Mouse (Mus musculus): ENCODE data around the gene Hist1h2bb. TPM values are rescaled to one million over a fixed set of nuclear protein-coding genes. Genes with fewer than 3 reads are reported as not detected.
"Not testable (repeated sequence)": the region's sequence is repeated elsewhere in the genome, so short reads cannot be mapped to it uniquely, and the experiment has no call there.

Hist1h2bb gene
- total RNA-seq, 2 experiments from 2014 or later, result 281 to 294 TPM

GRCm38 (mm10) chr13:23766772-23767171, 20.2 kb downstream of the Hist1h2bb start:
- no peak for DNase-seq

DNA sequence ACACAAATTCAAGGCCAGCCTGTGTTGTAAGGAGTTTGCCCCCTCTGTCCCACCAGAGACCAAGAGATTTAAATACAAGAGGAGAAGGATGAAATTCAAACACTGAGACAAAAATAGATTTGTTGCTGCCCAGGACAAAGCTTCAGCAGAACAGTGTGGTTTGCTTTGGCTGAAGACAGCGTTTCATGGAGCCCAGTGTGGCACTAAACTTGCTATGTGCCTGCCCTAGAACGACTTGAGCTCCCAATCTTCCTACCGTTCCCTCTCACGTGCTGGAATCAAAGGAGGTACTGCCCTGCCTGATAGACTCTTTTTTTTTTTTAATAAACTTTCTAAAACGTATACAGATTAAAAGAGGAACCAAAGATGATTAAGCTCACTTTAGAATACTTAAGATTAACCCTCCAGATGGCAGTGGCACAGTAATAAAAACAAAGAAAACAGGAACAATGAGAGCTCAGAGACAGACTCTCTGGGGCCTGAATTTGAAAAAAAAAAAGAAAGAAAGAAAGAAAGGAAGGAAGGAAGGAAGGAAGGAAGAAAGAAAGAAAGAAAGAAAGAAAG, 22.4 kb downstream of the Hist1h2bb start:
- DNase-seq, result no peak

- not testable (repeated sequence) for DNase-seq
Measured at GRCm38 (mm10) chr13:23769613-23770012, 23.1 kb downstream of the Hist1h2bb start, which contains the start of gene Trim38. Gene Trim38, plus strand, starts transcription at chr13:23769913.

GRCm38 (mm10) chr13:23772561-23773313, 26.2 kb downstream of the Hist1h2bb start:
- peak; percentile 63 for DNase-seq

- DNase-seq, result no peak
Measured at GRCm38 (mm10) chr13:23778339-23778738, 31.8 kb downstream of the Hist1h2bb start.

DNA sequence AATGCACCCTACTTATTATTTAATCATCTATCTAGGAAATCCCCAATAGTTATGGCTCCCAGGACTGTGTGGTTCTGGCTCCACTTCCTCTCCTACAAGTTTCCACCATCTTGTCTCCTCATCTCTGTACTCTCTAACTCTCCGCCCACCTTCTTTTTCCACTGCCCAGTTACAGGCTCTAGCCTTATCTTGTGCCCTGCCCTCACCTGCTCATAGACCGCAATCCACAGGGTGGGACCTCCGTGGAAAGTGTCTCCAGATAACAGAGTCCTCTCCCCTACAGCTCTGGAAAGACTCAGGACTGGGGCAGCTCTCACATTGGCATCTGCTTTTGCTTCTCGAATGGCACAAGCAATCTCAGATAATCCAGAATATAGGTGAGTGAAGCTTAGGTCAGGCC, 32.5 kb downstream of the Hist1h2bb start:
- no peak for DNase-seq

DNA sequence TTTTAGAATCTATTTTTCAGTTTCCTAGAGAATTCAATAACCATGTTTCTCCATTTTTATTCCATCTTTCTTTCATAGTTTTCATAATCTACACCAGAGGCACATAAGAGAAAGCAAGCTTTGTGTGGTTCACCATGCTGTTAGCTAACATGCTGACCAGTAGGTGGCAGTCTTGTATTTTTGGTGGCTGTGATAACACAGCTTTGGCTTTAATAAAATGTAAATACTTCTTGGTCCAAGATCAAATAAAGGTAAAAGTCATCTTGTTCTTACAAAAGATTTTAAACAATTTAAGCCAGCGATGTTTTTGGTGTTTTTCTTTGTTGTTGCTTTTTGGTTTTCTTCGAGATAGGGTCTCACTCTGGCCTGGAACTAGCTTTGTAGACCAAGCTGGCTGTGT, 46.0 kb downstream of the Hist1h2bb start:
- peak; percentile 56 for DNase-seq

Small RNA genes lying within 50 kb of the gene (microRNA-seq; reads per million reads assigned to microRNA genes)
- gene Gm44314 (0 to 0.20 reads per million in 2 experiments), gene Gm44484 (0 reads per million in 2 experiments)

Other genes starting within 250 kb of the Hist1h2bb start
- gene Hist1h4h, start 215.7 kb upstream of the Hist1h2bb start, total RNA-seq (2021), result 1,000 to 10,000 TPM; 1,227 to 1,327 TPM
- 100 to 1,000 TPM; 480 to 499 TPM for gene Hist1h2af, start 212.8 kb upstream of the Hist1h2bb start, total RNA-seq (2021)
- gene Hist1h3g, start 211.3 kb upstream of the Hist1h2bb start, total RNA-seq (2021), result 100 to 1,000 TPM; 165 to 172 TPM
- 10 to 100 TPM; 23.5 to 23.8 TPM for gene Hist1h2bh, start 203.3 kb upstream of the Hist1h2bb start, total RNA-seq (2021)
- 100 to 1,000 TPM; 121 to 128 TPM for gene Hist1h3f, start 202.7 kb upstream of the Hist1h2bb start, total RNA-seq (2021)
- 100 to 1,000 TPM; 802 to 855 TPM for gene Hist1h4f, start 195.1 kb upstream of the Hist1h2bb start, total RNA-seq (2021)
- 10 to 100 TPM; 40.0 to 43.0 TPM for gene Hist1h1d, start 193.5 kb upstream of the Hist1h2bb start, total RNA-seq (2021)
- 100 to 1,000 TPM; 299 to 323 TPM for gene Hist1h3e, start 184.4 kb upstream of the Hist1h2bb start, total RNA-seq (2021)
- 10 to 100 TPM; 77.0 to 85.3 TPM for gene Hist1h2ae, start 175.5 kb upstream of the Hist1h2bb start, total RNA-seq (2021)
- 100 to 1,000 TPM; 624 to 645 TPM for gene Hist1h2bg, start 175.3 kb upstream of the Hist1h2bb start, total RNA-seq (2021)
- 100 to 1,000 TPM; 278 to 296 TPM for gene Hist1h2bf, start 172.5 kb upstream of the Hist1h2bb start, total RNA-seq (2021)
- gene Hist1h2ad, start 172.4 kb upstream of the Hist1h2bb start, total RNA-seq (2021), result 10 to 100 TPM; 62.5 to 79.1 TPM
- gene Hist1h3d, start 171.0 kb upstream of the Hist1h2bb start, total RNA-seq (2021), result 10 to 100 TPM; 52.4 to 58.7 TPM
- 100 to 1,000 TPM; 322 to 324 TPM for gene Hist1h4d, start 165.1 kb upstream of the Hist1h2bb start, total RNA-seq (2021)
- 10 to 100 TPM; 38.8 to 42.2 TPM for gene Hist1h2be, start 125.6 kb upstream of the Hist1h2bb start, total RNA-seq (2021)
- gene Hist1h1e, start 124.2 kb upstream of the Hist1h2bb start, total RNA-seq (2021), result 100 to 1,000 TPM; 269 to 306 TPM
- gene Hist1h2ac, start 62.8 kb upstream of the Hist1h2bb start, total RNA-seq (2021), result 10 to 100 TPM; 11.4 to 11.7 TPM
- gene Hist1h2bc, start 62.5 kb upstream of the Hist1h2bb start, total RNA-seq (2021), result 10 to 100 TPM; 44.8 to 56.0 TPM
- 1 to 10 TPM; 1.6 to 1.8 TPM for gene Hist1h1t, start 50.9 kb upstream of the Hist1h2bb start, total RNA-seq (2021)
- 100 to 1,000 TPM; 167 to 175 TPM for gene Hist1h4c, start 48.3 kb upstream of the Hist1h2bb start, total RNA-seq (2021)
- gene Hfe, start 35.9 kb upstream of the Hist1h2bb start, total RNA-seq (2021), result 10 to 100 TPM; 19.7 to 21.0 TPM
- gene Hist1h1c, start 7.9 kb upstream of the Hist1h2bb start, total RNA-seq (2021), result 100 to 1,000 TPM; 472 to 511 TPM
- gene Hist1h3c, start 1.1 kb upstream of the Hist1h2bb start, total RNA-seq (2021), result 100 to 1,000 TPM; 252 to 264 TPM
- 100 to 1,000 TPM; 424 to 425 TPM for gene Hist1h2ab, start 4.4 kb downstream of the Hist1h2bb start, total RNA-seq (2021)
- 100 to 1,000 TPM; 568 to 625 TPM for gene Hist1h3b, start 5.5 kb downstream of the Hist1h2bb start, total RNA-seq (2021)
- gene Hist1h4b, start 10.3 kb downstream of the Hist1h2bb start, total RNA-seq (2021), result 100 to 1,000 TPM; 312 to 320 TPM
- gene Hist1h4a, start 14.5 kb downstream of the Hist1h2bb start, total RNA-seq (2021), result 100 to 1,000 TPM; 433 to 442 TPM
- 100 to 1,000 TPM; 440 to 473 TPM for gene Hist1h3a, start 15.7 kb downstream of the Hist1h2bb start, total RNA-seq (2021)
- gene Hist1h1a, start 16.9 kb downstream of the Hist1h2bb start, total RNA-seq (2021), result 100 to 1,000 TPM; 219 to 236 TPM
- gene Trim38, start 23.2 kb downstream of the Hist1h2bb start, total RNA-seq (2021), result not detected
- not detected for gene Slc17a2, start 60.3 kb downstream of the Hist1h2bb start, total RNA-seq (2021)
- not detected for gene Slc17a3, start 92.7 kb downstream of the Hist1h2bb start, total RNA-seq (2021)
- gene Slc17a1, start 121.0 kb downstream of the Hist1h2bb start, total RNA-seq (2021), result not detected
- gene Slc17a4, start 168.3 kb downstream of the Hist1h2bb start, total RNA-seq (2021), result not detected
- not detected for gene Hist1h2ba, start 187.4 kb downstream of the Hist1h2bb start, total RNA-seq (2021)
- gene Hist1h2aa, start 187.7 kb downstream of the Hist1h2bb start, total RNA-seq (2021), result not detected
- gene Scgn, start 244.5 kb downstream of the Hist1h2bb start, total RNA-seq (2021), result not detected

Data from heart, postnatal 4 days (tissue).